In genomic region chr9:120664086-120664485, GRCm38 (mm10) we compare ENCODE assay signal across 27 mouse cellular contexts.
"Had no signal": no experiment of that assay in that cellular context is flagged by ENCODE, and none has a peak within 500 bp of the region (broad histone marks: within the 10 kb centered on the region; RNA-seq: fewer than 3 reads in every experiment).

No protein-coding gene starts in this region.

- H3K4me2 ChIP-seq: embryonic facial prominence, embryonic 12.5 days; embryonic facial prominence, embryonic 13.5 days; embryonic facial prominence, embryonic 15.5 days; forebrain, embryonic 12.5 days; forebrain, embryonic 15.5 days had no signal

- H3K27ac ChIP-seq: embryonic facial prominence, embryonic 10.5 days; embryonic facial prominence, embryonic 12.5 days; embryonic facial prominence, embryonic 13.5 days; embryonic facial prominence, embryonic 15.5 days; forebrain, embryonic 10.5 days; forebrain, embryonic 12.5 days; forebrain, embryonic 15.5 days; gastrocnemius, adult 2 months; heart, adult 2 months had no signal

- H3K4me1 ChIP-seq: forebrain, embryonic 12.5 days; forebrain, embryonic 15.5 days had no signal

- ATAC-seq: forebrain, embryonic 14.5 days; forebrain, embryonic 15.5 days; forebrain, embryonic 16.5 days; forebrain, postnatal 0 days had no signal

- H3K9me3 ChIP-seq: embryonic facial prominence, embryonic 10.5 days; embryonic facial prominence, embryonic 12.5 days; embryonic facial prominence, embryonic 13.5 days; embryonic facial prominence, embryonic 15.5 days; forebrain, embryonic 10.5 days; forebrain, embryonic 12.5 days; forebrain, embryonic 15.5 days had no signal

- H3K36me3 ChIP-seq: embryonic facial prominence, embryonic 10.5 days; embryonic facial prominence, embryonic 12.5 days; embryonic facial prominence, embryonic 13.5 days; embryonic facial prominence, embryonic 15.5 days; forebrain, embryonic 10.5 days; forebrain, embryonic 12.5 days; forebrain, embryonic 15.5 days had no signal

- H3K4me3 ChIP-seq: embryonic facial prominence, embryonic 10.5 days; embryonic facial prominence, embryonic 12.5 days; embryonic facial prominence, embryonic 13.5 days; embryonic facial prominence, embryonic 15.5 days; erythroblast, embryonic 14.5 days; forebrain, embryonic 10.5 days; forebrain, embryonic 12.5 days; forebrain, embryonic 15.5 days; gastrocnemius, adult 2 months; heart, adult 2 months had no signal

- H3K27me3 ChIP-seq: embryonic facial prominence, embryonic 12.5 days; embryonic facial prominence, embryonic 13.5 days; embryonic facial prominence, embryonic 15.5 days; forebrain, embryonic 12.5 days; forebrain, embryonic 15.5 days had no signal

- H3K9ac ChIP-seq: embryonic facial prominence, embryonic 12.5 days; embryonic facial prominence, embryonic 13.5 days; embryonic facial prominence, embryonic 15.5 days; forebrain, embryonic 12.5 days; forebrain, embryonic 15.5 days; forebrain, postnatal 0 days had no signal

- DNase-seq: cerebellum, adult 2 months; cerebellum, adult 8-10 months; cerebellum, adult 9-10 months; cerebellum, adult 9-11 months; cerebellum, postnatal 10 days; cerebellum, postnatal 14 days; cerebellum, postnatal 25 days; cerebellum, postnatal 36 days; embryo, embryonic 11 days; forebrain, postnatal 0 days; gastrocnemius, adult 2 months; gastrocnemius, postnatal 10 days; gastrocnemius, postnatal 14 days; gastrocnemius, postnatal 25 days; gastrocnemius, postnatal 36 days; heart, adult 18-20 months; heart, adult 2 months had no signal
